Mouse (Mus musculus) T-helper 1 cell (primary cell): ENCODE data around the gene 4921517D22Rik.

ENCODE experiments used
- in situ Hi-C: fragments of 300-600 bp; cut with MboI, MseI; formaldehyde crosslinking; loops from one replicate; pipeline ENCODE4 v1.15.1; 2025; ENCODE audit warnings: high pct_unique_total_duplicates

The 4921517D22Rik gene

GRCm38 (mm10) chr13:59661387-59661786 is 32.5 kb downstream of the 4921517D22Rik start:
- in situ Hi-C loops = no loop called here

DNA sequence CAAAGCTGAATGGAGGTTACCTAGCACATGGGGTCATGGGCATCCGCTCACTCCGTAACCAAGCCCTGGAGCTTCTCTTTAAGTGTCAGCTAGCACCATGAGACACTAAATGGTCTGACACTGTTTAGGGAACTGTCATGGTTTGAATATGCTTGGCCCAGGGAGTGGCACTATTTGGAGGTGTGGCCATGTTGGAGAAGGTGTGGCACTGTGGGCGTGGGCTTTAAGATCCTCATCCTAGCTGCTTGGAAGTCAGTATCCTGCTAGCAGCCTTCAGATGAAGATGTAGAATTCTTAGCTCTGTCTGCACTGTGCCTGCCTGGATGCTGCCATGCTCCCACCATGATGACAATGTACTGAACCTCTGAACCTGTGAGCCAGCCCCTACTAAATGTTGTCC is 33.5 kb downstream of the 4921517D22Rik start:
- in situ Hi-C loops = no loop called here

DNA sequence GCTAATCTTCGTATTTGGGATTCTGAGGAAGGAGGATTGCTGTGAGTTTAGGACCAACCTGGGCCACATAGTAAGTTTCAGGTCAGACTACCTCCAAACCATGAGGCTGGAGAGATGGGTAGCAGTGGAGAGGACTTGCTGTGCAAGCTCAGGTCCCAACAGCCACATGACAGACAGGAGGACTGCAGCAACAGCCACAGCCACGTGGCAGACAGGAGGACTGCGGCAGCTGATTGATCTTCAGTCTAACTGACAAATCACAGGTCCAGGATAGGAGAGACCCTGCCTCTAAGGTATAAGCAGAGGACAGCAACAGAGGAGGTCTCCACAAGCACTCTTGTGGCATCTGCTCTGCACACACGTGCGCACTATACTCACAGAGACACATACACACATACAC is 36.1 kb downstream of the 4921517D22Rik start:
- in situ Hi-C loops = no loop called here

- in situ Hi-C loops = no loop called here
These were observed 36.9 kb downstream of the 4921517D22Rik start for GRCm38 (mm10) chr13:59656975-59657388.

GRCm38 (mm10) chr13:59656316-59656832 is 37.5 kb downstream of the 4921517D22Rik start:
- in situ Hi-C loops = no loop called here

DNA sequence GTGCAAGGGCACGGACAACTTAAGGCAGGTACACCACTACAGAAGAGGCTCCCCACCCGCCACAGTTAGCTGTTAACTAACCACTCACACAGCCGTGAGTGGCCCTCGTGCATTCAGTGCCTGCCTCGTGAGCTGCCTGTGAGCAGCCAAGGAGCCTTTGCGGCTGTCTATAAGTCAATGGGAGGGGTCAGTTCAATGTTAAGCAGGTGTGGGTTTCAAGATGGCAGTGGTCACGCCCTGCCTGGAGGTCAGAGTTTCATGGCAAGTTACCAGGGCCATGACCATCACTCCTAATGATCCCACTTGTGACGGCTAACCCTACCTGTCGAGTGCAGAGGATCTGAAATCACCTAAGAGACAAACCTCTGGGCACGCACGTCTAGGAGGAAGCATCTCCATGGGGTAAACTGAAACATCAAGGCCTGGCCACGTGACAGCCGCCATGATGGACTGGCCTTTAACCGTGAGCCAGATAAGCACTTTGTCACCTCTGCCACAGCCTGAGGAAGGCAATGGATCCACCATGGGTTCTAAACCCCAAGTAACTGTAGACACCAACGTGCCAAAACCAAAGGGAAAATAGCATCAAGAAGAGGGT is 38.1 kb downstream of the 4921517D22Rik start:
- in situ Hi-C loops = no loop called here

DNA sequence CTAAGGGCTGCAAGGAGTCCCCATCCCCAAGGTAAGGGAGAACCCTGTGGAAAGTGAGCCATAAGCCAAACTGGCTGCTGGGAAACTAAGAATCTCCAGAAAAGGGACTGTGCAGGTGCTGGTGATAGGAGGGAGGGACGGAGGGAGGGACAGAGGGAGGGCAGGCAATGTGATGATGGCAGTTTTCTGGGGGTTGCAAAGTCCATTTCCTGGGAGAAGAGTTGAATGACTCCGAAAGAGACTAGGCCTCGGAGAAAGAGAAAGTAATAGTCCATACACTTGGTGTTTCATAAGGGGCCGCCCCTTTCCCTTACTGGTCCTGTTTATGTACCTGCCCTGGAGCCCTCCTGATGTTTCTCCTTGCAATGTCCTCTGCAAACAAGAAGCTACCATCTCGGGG is 39.4 kb downstream of the 4921517D22Rik start:
- in situ Hi-C loops = no loop called here

- in situ Hi-C loops = no loop called here
These were observed 40.8 kb downstream of the 4921517D22Rik start for GRCm38 (mm10) chr13:59653136-59653535.

DNA sequence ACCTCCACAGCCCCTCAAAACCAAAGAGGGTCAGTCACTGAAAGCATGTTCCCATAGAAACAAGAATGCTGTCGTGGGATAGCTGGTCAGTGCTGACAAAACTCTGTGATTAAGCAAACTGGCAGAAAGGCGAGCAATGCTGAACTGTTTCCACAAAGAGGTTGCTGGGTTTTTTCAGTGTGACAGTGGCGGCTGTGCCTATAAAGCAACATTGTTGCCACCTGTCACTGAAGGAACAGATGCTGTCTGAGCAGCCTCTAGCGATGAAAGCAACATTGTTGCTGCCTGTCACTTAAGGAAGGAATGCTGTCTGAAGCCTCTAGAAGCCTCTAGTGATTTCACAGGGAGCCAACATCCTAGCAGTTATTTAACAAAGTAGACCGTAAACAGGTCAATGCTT is 41.3 kb downstream of the 4921517D22Rik start:
- in situ Hi-C loops = no loop called here

DNA sequence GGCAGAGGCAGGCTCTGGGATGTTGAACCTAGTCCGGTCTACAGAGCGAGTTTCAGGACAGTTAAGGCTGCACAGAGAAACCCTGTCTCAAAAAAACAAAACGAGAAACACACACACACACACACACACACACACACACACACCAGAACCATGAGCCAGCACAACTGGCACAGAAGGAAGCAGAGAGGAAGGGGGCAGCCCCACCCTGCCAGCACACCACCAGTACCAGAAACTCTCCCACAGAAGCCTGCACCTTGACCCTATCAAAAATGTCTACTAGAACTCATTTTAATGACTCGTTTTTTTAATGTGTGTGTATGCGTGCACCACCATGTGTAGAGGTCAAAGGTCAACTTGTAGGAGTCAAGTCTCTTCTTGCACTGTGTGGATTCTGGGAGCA is 44.1 kb downstream of the 4921517D22Rik start:
- in situ Hi-C loops = no loop called here

DNA sequence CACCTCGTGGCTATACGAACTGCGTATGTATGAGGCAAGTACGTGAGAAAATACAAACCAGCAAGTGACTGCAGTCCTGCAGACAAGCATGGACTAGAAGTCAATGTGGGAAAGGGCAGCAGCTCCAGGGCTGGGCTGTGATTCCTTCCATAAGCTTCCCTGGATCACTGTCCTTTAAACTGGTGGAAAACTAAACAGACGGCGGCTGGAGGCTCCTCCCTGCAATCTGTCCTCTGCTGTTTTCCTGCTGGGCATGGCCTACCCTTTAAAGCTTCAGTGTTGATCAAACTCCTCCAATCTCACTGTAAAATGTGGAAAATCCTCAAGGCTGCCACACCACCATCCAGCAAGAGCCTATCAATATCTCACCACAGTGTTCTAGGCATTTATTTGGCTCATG is 45.3 kb downstream of the 4921517D22Rik start:
- in situ Hi-C loops = no loop called here

DNA sequence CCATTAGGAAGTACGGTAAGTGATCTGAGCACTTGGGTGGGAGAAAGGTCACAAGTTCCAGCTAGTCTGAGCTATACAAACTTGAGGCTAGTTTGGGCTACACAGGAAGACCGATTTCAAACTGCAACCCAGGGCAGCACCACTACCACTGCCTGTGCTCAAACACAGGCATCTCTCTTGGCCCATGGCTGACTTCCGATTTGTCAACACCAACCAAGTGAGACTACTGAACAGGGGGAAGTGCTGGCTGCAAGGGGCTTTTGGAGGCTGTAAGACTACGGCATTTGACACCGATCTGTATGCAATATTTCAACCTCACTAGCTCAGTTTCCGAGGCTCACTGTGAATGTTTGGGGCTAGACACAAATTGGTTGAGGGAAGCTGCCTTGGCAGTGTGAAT is 46.4 kb downstream of the 4921517D22Rik start:
- in situ Hi-C loops = no loop called here

GRCm38 (mm10) chr13:59646674-59647244 is 47.1 kb downstream of the 4921517D22Rik start:
- in situ Hi-C loops = no loop called here

DNA sequence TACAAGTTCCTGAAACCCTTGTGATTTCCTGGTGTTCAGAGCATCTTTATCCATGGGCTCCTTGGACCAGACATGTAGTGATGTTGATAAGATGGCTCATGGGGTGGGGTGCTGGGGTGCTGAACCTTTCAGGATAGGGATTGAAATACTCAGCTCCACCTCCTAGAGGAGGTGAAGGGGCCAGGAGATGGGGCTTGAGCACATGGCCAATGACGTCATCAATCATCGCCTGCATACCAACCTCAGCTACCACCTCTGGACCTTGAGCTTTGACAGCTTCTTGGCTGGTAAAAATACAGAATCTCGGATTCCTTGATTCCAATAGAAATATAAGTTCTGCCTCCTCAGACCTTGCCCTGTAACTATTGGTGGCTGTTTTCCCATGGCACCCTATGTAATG is 48.4 kb downstream of the 4921517D22Rik start:
- in situ Hi-C loops = no loop called here

DNA sequence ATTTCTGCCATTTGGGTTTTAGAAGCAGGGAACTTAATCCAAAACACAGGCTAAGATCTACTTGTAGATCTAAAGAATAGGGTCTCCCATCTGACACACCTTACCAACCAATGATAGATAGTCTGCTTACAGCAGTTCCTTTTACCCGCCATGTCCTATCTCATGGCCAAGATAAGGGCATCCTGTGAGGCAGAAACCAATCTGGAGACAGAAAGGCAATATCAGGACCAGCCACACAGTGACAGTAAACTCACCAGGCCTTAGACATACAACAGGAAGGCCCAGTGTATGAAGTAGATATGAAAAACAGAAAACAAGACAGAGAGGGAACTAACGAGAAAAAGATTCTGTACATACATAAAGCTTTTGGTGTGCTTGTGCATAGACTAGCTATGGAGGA is 51.1 kb downstream of the 4921517D22Rik start:
- in situ Hi-C loops = no loop called here

- in situ Hi-C loops = no loop called here
These were observed 53.8 kb downstream of the 4921517D22Rik start for GRCm38 (mm10) chr13:59640178-59640440.

- in situ Hi-C loops = no loop called here
These were observed 54.3 kb downstream of the 4921517D22Rik start for GRCm38 (mm10) chr13:59639368-59640177.

DNA sequence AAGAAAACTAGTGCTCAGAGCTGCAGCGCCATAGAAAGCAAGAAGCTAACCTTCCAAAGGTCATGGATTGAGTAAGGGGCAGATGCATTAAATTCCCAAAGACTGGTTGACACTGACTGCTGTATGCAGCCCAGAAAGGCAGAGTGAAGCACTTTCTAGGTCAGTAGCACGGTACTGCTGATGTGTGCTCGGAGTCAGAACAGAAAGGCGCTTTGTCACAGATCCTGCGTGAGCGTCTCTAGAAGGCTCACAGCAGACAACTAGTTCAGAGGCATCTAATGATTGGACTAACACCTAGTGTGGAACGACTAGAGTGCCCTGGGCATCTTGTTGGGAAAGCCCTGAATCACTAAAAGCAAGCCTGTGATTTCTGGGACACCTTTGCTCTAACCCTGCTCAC is 56.1 kb downstream of the 4921517D22Rik start:
- in situ Hi-C loops = no loop called here
